Mouse (Mus musculus) left cerebral cortex, postnatal 10 days (tissue): ENCODE measurements around the gene Myo16. TPM values are rescaled to one million over a fixed set of nuclear protein-coding genes. Genes with fewer than 3 reads are reported as not detected.
A peak's percentile ranks its signal among the peaks of the same experiment; 100 is the strongest.

Experiments
- DNase-seq, 2 experiments: peaks; one replicate each; pipeline ENCODE4 v3.0.0; 2021 to 2022; ENCODE audit warnings: low spot score in 2 of 2, mixed read lengths in 1 of 2; ENCODE audit errors: extremely low spot score in 1 of 2
- intact Hi-C: fragments of 180-260 bp; cut with DNase I; formaldehyde crosslinking; loops from one replicate; pipeline ENCODE4 v1.15.1; 2025
- total RNA-seq, 2 experiments: library from RNA; stranded (reverse); gene quantifications; 2 replicates each; pipeline ENCODE4 v1.2.3; 2021

The Myo16 gene
- total RNA-seq, 2 experiments from 2014 or later: 92.5 to 107 TPM

- no peak for DNase-seq
- intact Hi-C loops: loop anchor here (5.0 kb wide), 2 partner anchors 572 to 752 kb away; partner anchors contain the start of gene Irs2
Observed at GRCm38 (mm10) chr8:10435492-10435891, 281.8 kb downstream of the Myo16 start.

- DNase-seq: peak; percentile 69
- intact Hi-C loops: loop anchor here (5.0 kb wide), 2 partner anchors 569 to 749 kb away; partner anchors contain the start of gene Irs2
Observed at GRCm38 (mm10) chr8:10438772-10439171, 285.1 kb downstream of the Myo16 start.

GRCm38 (mm10) chr8:10439595-10440453, 286.1 kb downstream of the Myo16 start:
- DNase-seq: no peak
- intact Hi-C loops: loop anchor here (5.0 kb wide), 2 partner anchors 567 to 747 kb away; partner anchors contain the start of gene Irs2

- DNase-seq: no peak
- intact Hi-C loops: no loop called here
Observed at GRCm38 (mm10) chr8:10442562-10442961, 288.9 kb downstream of the Myo16 start.

- intact Hi-C loops: no loop called here
Observed at GRCm38 (mm10) chr8:10445011-10445410, 291.3 kb downstream of the Myo16 start.

GRCm38 (mm10) chr8:10448545-10448944, 294.8 kb downstream of the Myo16 start:
- DNase-seq: peak in 1 of 2 experiments; percentile 41
- intact Hi-C loops: no loop called here

More at GRCm38 (mm10) chr8:10445011-10445410, 291.3 kb downstream of the Myo16 start:
- DNase-seq: no peak

GRCm38 (mm10) chr8:10453046-10453445, 299.3 kb downstream of the Myo16 start:
- intact Hi-C loops: no loop called here
- DNase-seq: no peak

GRCm38 (mm10) chr8:10458151-10458649, 304.5 kb downstream of the Myo16 start:
- intact Hi-C loops: no loop called here
- peak in 1 of 2 experiments; percentile 24 for DNase-seq

- DNase-seq: no peak
- intact Hi-C loops: no loop called here
Observed at GRCm38 (mm10) chr8:10462271-10462670, 308.6 kb downstream of the Myo16 start.

GRCm38 (mm10) chr8:10468490-10468889, 314.8 kb downstream of the Myo16 start:
- intact Hi-C loops: no loop called here
- DNase-seq: no peak

GRCm38 (mm10) chr8:10469658-10470057, 315.9 kb downstream of the Myo16 start:
- DNase-seq: no peak
- intact Hi-C loops: no loop called here

GRCm38 (mm10) chr8:10470280-10470679, 316.6 kb downstream of the Myo16 start:
- intact Hi-C loops: no loop called here
- DNase-seq: no peak

GRCm38 (mm10) chr8:10472371-10472770, 318.7 kb downstream of the Myo16 start:
- intact Hi-C loops: no loop called here
- no peak for DNase-seq

GRCm38 (mm10) chr8:10474446-10474845, 320.7 kb downstream of the Myo16 start:
- intact Hi-C loops: no loop called here
- DNase-seq: peak in 1 of 2 experiments; percentile 40

GRCm38 (mm10) chr8:10479059-10479458, 325.3 kb downstream of the Myo16 start:
- intact Hi-C loops: no loop called here
- DNase-seq: no peak

- intact Hi-C loops: no loop called here
Observed at GRCm38 (mm10) chr8:10480850-10481249, 327.1 kb downstream of the Myo16 start.

GRCm38 (mm10) chr8:10482064-10482463, 328.4 kb downstream of the Myo16 start:
- DNase-seq: no peak

More at GRCm38 (mm10) chr8:10480850-10481249, 327.1 kb downstream of the Myo16 start:
- DNase-seq: no peak

GRCm38 (mm10) chr8:10482880-10483279, 329.2 kb downstream of the Myo16 start:
- DNase-seq: no peak
- intact Hi-C loops: no loop called here

More at GRCm38 (mm10) chr8:10482064-10482463, 328.4 kb downstream of the Myo16 start:
- intact Hi-C loops: no loop called here

- no peak for DNase-seq
- intact Hi-C loops: no loop called here
Observed at GRCm38 (mm10) chr8:10483841-10484240, 330.1 kb downstream of the Myo16 start.
